Mouse (Mus musculus) thymus, adult 2 months (tissue): Measurements from ENCODE around the gene Ptprn.

ENCODE experiments used
- CTCF ChIP-seq: fragments of 200-500 bp; IDR thresholded peaks from 2 replicates; pipeline ENCODE4 v1.5.1; 2012; ENCODE audit warnings: mild to moderate bottlenecking, control low read depth, low read length, moderate library complexity, borderline replicate concordance; ENCODE audit not compliant: control insufficient read depth, poor library complexity, insufficient read depth; ENCODE audit errors: extremely low read depth
- POLR2A ChIP-seq: fragments of 200-500 bp; IDR thresholded peaks from 2 replicates; pipeline ENCODE4 v1.6.1; 2012; ENCODE audit warnings: mild to moderate bottlenecking, low read length, control low read depth, moderate library complexity; ENCODE audit not compliant: control insufficient read depth, poor library complexity, insufficient read depth; ENCODE audit errors: extremely low read depth

GRCm38 (mm10) chr1:75234606-75235005, 29.7 kb downstream of the Ptprn start:
- peak; percentile 60; the same call in 1 of the 2 replicates for TF ChIP-seq CTCF
- TF ChIP-seq POLR2A = no peak
